Mouse (Mus musculus) E14TG2a.4 (cell line): ENCODE results near the gene Olfr49.
A peak's percentile ranks its signal among the peaks of the same experiment; 100 is the strongest.
"Not testable (repeated sequence)": the region's sequence is repeated elsewhere in the genome, so short reads cannot be mapped to it uniquely, and the experiment has no call there.

Experiments
- H3K27me3 ChIP-seq: 2 replicates; pipeline ENCODE4 v1.6.1; 2014; ENCODE audit warnings: low read length, control low read depth; ENCODE audit not compliant: insufficient read depth
- H3K36me3 ChIP-seq: 2 replicates; pipeline ENCODE4 v1.6.1; 2014; ENCODE audit warnings: low read length, control low read depth; ENCODE audit not compliant: insufficient read depth
- H3K4me1 ChIP-seq: replicated peaks from 2 replicates; pipeline ENCODE4 v1.6.1; 2014; ENCODE audit warnings: low read depth, low read length, control low read depth
- H3K4me3 ChIP-seq: replicated peaks from 2 replicates; pipeline ENCODE4 v1.5.1; 2014; ENCODE audit warnings: mild to moderate bottlenecking, low read length
- H3K9me3 ChIP-seq: 2 replicates; pipeline ENCODE4 v1.6.1; 2014; ENCODE audit warnings: low read length, control low read depth
- CTCF ChIP-seq: conservative IDR thresholded peaks from 2 replicates; pipeline ENCODE4 v1.5.1; 2014; ENCODE audit warnings: low read length
- NANOG ChIP-seq: IDR thresholded peaks from 2 replicates; pipeline ENCODE4 v1.6.1; 2014; ENCODE audit warnings: borderline replicate concordance, low read length, mixed read lengths
- POU5F1 ChIP-seq: IDR thresholded peaks from 2 replicates; pipeline ENCODE4 v1.6.1; 2014; ENCODE audit warnings: low read length, borderline replicate concordance

Olfr49 gene

GRCm38 (mm10) chr14:54231176-54231956 lies 53.4 kb downstream of the Olfr49 start:
- TF ChIP-seq NANOG (no peak), POU5F1 (no peak)
- no peaks in the 10 kb centered on the region for H3K9me3 ChIP-seq
- no peaks in the 10 kb centered on the region; the same call in 1 of the 2 replicates for H3K27me3 ChIP-seq
- peaks cover 90% of the 10 kb centered on the region for H3K4me1 ChIP-seq
- peaks cover 17% of the 10 kb centered on the region for H3K36me3 ChIP-seq
- H3K4me3 ChIP-seq = peak overlapping the region; percentile 65

- Histone ChIP-seq H3K36me3 (peaks cover 11% of the 10 kb centered on the region), H3K4me3 (peak overlapping the region; percentile 65), H3K27me3 (no peaks in the 10 kb centered on the region; the same call in 1 of the 2 replicates), H3K4me1 (peaks cover 85% of the 10 kb centered on the region), H3K9me3 (no peaks in the 10 kb centered on the region)
- TF ChIP-seq POU5F1 = no peak
- no peak for TF ChIP-seq CTCF
- no peak for TF ChIP-seq NANOG
Observed at GRCm38 (mm10) chr14:54230638-54231150, 54.0 kb downstream of the Olfr49 start.

GRCm38 (mm10) chr14:54229849-54230248 lies 54.9 kb downstream of the Olfr49 start:
- not testable (repeated sequence) for H3K27me3 ChIP-seq, H3K36me3 ChIP-seq, H3K9me3 ChIP-seq, H3K4me3 ChIP-seq
- H3K4me1 ChIP-seq = peaks cover 81% of the 10 kb centered on the region

GRCm38 (mm10) chr14:54228933-54229713 lies 55.6 kb downstream of the Olfr49 start:
- Histone ChIP-seq H3K9me3 (no peaks in the 10 kb centered on the region), H3K27me3 (peaks cover 2% of the 10 kb centered on the region; the same call in 1 of the 2 replicates), H3K4me1 (peaks cover 80% of the 10 kb centered on the region), H3K4me3 (peak overlapping the region; percentile 63), H3K36me3 (no peaks in the 10 kb centered on the region)
- TF ChIP-seq CTCF = no peak
- no peak for TF ChIP-seq NANOG
- no peak for TF ChIP-seq POU5F1

GRCm38 (mm10) chr14:54228501-54228900 lies 56.2 kb downstream of the Olfr49 start:
- peak overlapping the region; percentile 63 for H3K4me3 ChIP-seq

More at GRCm38 (mm10) chr14:54228501-54228900, 56.2 kb downstream of the Olfr49 start:
- Histone ChIP-seq H3K36me3 (no peaks in the 10 kb centered on the region), H3K27me3 (peaks cover 2% of the 10 kb centered on the region; the same call in 1 of the 2 replicates), H3K9me3 (no peaks in the 10 kb centered on the region), H3K4me1 (peaks cover 77% of the 10 kb centered on the region)
- no peak for TF ChIP-seq CTCF
- TF ChIP-seq NANOG = no peak
- no peak for TF ChIP-seq POU5F1
